Mouse (Mus musculus) kidney, embryonic 15.5 days (tissue): ENCODE measurements around the gene Ctdspl2. TPM values are rescaled to one million over a fixed set of nuclear protein-coding genes. Genes with fewer than 3 reads are reported as not detected.
"Not testable (repeated sequence)": the region's sequence is repeated elsewhere in the genome, so short reads cannot be mapped to it uniquely, and the experiment has no call there.

Experiments
- ATAC-seq: fragments of 200-750 bp; cut with Nextera tagmentation; replicated peaks from 2 replicates; pipeline ENCODE4 v1.8.0; 2017; ENCODE audit warnings: moderate TSS enrichment; ENCODE audit not compliant: low FRiP score
- H3K27ac ChIP-seq: fragments of 300-500 bp; sonication (generic); 2 replicates; pipeline ENCODE4 v1.5.1; 2015; ENCODE audit warnings: mild to moderate bottlenecking, inconsistent platforms
- H3K27me3 ChIP-seq: fragments of 300-500 bp; sonication (generic); 2 replicates; pipeline ENCODE4 v1.6.1; 2015; ENCODE audit warnings: inconsistent platforms
- H3K36me3 ChIP-seq: fragments of 300-500 bp; sonication (generic); 2 replicates; pipeline ENCODE4 v1.6.1; 2015; ENCODE audit warnings: inconsistent platforms
- H3K4me1 ChIP-seq: fragments of 300-500 bp; sonication (generic); 2 replicates; pipeline ENCODE4 v1.6.1; 2015; ENCODE audit warnings: inconsistent platforms
- H3K4me2 ChIP-seq: fragments of 300-500 bp; sonication (generic); 2 replicates; pipeline ENCODE4 v1.6.1; 2015; ENCODE audit warnings: moderate library complexity, mild to moderate bottlenecking, inconsistent platforms
- H3K4me3 ChIP-seq: fragments of 300-500 bp; sonication (generic); replicated peaks from 2 replicates; pipeline ENCODE4 v1.5.1; 2015; ENCODE audit warnings: mild to moderate bottlenecking, inconsistent platforms
- H3K9ac ChIP-seq: fragments of 300-500 bp; sonication (generic); 2 replicates; pipeline ENCODE4 v1.6.1; 2015; ENCODE audit warnings: mild to moderate bottlenecking, inconsistent platforms
- H3K9me3 ChIP-seq: fragments of 300-500 bp; sonication (generic); replicated peaks from 2 replicates; pipeline ENCODE4 v1.6.1; 2016; ENCODE audit warnings: inconsistent platforms
- WGBS: fragments of 180-500 bp; shearing (Covaris S2); methylation state at CpG from one replicate; pipeline ENCODE4 v1.1.7; 2015; ENCODE audit warnings: mixed read lengths; 5-methylcytosine and 5-hydroxymethylcytosine counted together
- polyA plus RNA-seq: library from polyadenylated mRNA; unstranded; fragments of >200 nt; fragmentation: Nextera tagmentation; extraction: Ambion mirVana; gene quantifications from 2 replicates; pipeline ENCODE4 v1.2.1, GENCODE M21; 2015

Gene Ctdspl2
- polyA plus RNA-seq, 1 experiment from 2014 or later: 54.0 TPM

GRCm38 (mm10) chr2:122018705-122019104 lies 62.9 kb downstream of the Ctdspl2 start:
- no peaks in the 10 kb centered on the region for H3K9me3 ChIP-seq
- H3K4me2 ChIP-seq: no peak overlapping the region
- peaks cover 16% of the 10 kb centered on the region for H3K36me3 ChIP-seq
- no peak overlapping the region for H3K9ac ChIP-seq
- no peak overlapping the region for H3K4me3 ChIP-seq
- no peaks in the 10 kb centered on the region for H3K4me1 ChIP-seq
- 53% methylated on average over 1 of the region's 1 CpGs for WGBS
- no peak for ATAC-seq
- H3K27ac ChIP-seq: no peak overlapping the region
- H3K27me3 ChIP-seq: no peaks in the 10 kb centered on the region

- H3K4me1 ChIP-seq: 0 out of 2 replicates have a peak, but pooled peaks cover 2% of the 10 kb centered on the region
- H3K4me3 ChIP-seq: no peak overlapping the region
- ATAC-seq: no peak
- H3K4me2 ChIP-seq: no peak overlapping the region
- H3K27me3 ChIP-seq: no peaks in the 10 kb centered on the region
- no peaks in the 10 kb centered on the region for H3K9me3 ChIP-seq
- H3K27ac ChIP-seq: no peak overlapping the region
- 81% methylated on average over 2 of the region's 2 CpGs for WGBS
- no peak overlapping the region for H3K9ac ChIP-seq
- H3K36me3 ChIP-seq: no peaks in the 10 kb centered on the region
Observed at GRCm38 (mm10) chr2:122022284-122022683, 66.5 kb downstream of the Ctdspl2 start.

GRCm38 (mm10) chr2:122027091-122027490 lies 71.3 kb downstream of the Ctdspl2 start:
- not testable (repeated sequence) for ATAC-seq, H3K4me3 ChIP-seq, H3K9ac ChIP-seq, H3K9me3 ChIP-seq, H3K27ac ChIP-seq, H3K27me3 ChIP-seq
- Histone ChIP-seq H3K36me3 (peaks cover 11% of the 10 kb centered on the region), H3K4me1 (peaks cover 18% of the 10 kb centered on the region), H3K4me2 (peak overlapping the region; percentile 67)
- 94% methylated on average over 10 of the region's 10 CpGs for WGBS

- Histone ChIP-seq H3K9ac (peak within 1 kb of the TSS; percentile 92), H3K4me2 (peak within 1 kb of the TSS; percentile 67), H3K4me3 (peak within 1 kb of the TSS; percentile 93), H3K4me1 (peaks cover 18% of the 10 kb centered on the region), H3K36me3 (peaks cover 18% of the 10 kb centered on the region), H3K9me3 (no peaks in the 10 kb centered on the region), H3K27me3 (no peaks in the 10 kb centered on the region), H3K27ac (peak within 1 kb of the TSS; percentile 93)
- ATAC-seq: peak; percentile 99
- under 1% methylated on average over 59 of the region's 67 CpGs for WGBS
Observed at GRCm38 (mm10) chr2:122027862-122028755, 72.3 kb downstream of the Ctdspl2 start, which contains the start of gene Eif3j1. TSS of gene Eif3j1 (plus strand) at chr2:122028546.

- no peaks in the 10 kb centered on the region for H3K9me3 ChIP-seq
Observed at GRCm38 (mm10) chr2:122028756-122029700, 73.2 kb downstream of the Ctdspl2 start.

GRCm38 (mm10) chr2:122031970-122032369 lies 76.2 kb downstream of the Ctdspl2 start:
- WGBS: 74% methylated on average over 6 of the region's 6 CpGs
- no peaks in the 10 kb centered on the region for H3K27me3 ChIP-seq
- no peak overlapping the region for H3K4me3 ChIP-seq
- no peak for ATAC-seq
- H3K9ac ChIP-seq: no peak overlapping the region
- H3K4me1 ChIP-seq: peaks cover 18% of the 10 kb centered on the region
- no peaks in the 10 kb centered on the region for H3K9me3 ChIP-seq
- H3K36me3 ChIP-seq: peaks cover 46% of the 10 kb centered on the region
- H3K27ac ChIP-seq: no peak overlapping the region
- no peak overlapping the region for H3K4me2 ChIP-seq

More at GRCm38 (mm10) chr2:122028756-122029700, 73.2 kb downstream of the Ctdspl2 start:
- WGBS: 1% methylated on average over 69 of the region's 71 CpGs
- Histone ChIP-seq H3K27ac (peak overlapping the region; percentile 93), H3K4me1 (peaks cover 18% of the 10 kb centered on the region), H3K4me3 (peak overlapping the region; percentile 93), H3K36me3 (peaks cover 25% of the 10 kb centered on the region), H3K4me2 (peak overlapping the region; percentile 67), H3K27me3 (no peaks in the 10 kb centered on the region), H3K9ac (peak overlapping the region; percentile 92)
- ATAC-seq: peak; percentile 63

GRCm38 (mm10) chr2:122036064-122036463 lies 80.3 kb downstream of the Ctdspl2 start:
- Histone ChIP-seq H3K4me3 (no peak overlapping the region), H3K9ac (no peak overlapping the region)
- no peak for ATAC-seq

GRCm38 (mm10) chr2:122043926-122044325 lies 88.1 kb downstream of the Ctdspl2 start:
- no peak overlapping the region for H3K4me2 ChIP-seq
- H3K27me3 ChIP-seq: no peaks in the 10 kb centered on the region
- H3K9me3 ChIP-seq: no peaks in the 10 kb centered on the region
- ATAC-seq: no peak
- H3K4me1 ChIP-seq: no peaks in the 10 kb centered on the region
- no peak overlapping the region for H3K27ac ChIP-seq
- peaks cover 72% of the 10 kb centered on the region for H3K36me3 ChIP-seq
- H3K9ac ChIP-seq: no peak overlapping the region
- no peak overlapping the region for H3K4me3 ChIP-seq

More at GRCm38 (mm10) chr2:122036064-122036463, 80.3 kb downstream of the Ctdspl2 start:
- H3K27me3 ChIP-seq: no peaks in the 10 kb centered on the region
- no peaks in the 10 kb centered on the region for H3K9me3 ChIP-seq
- WGBS: 92% methylated on average over 3 of the region's 3 CpGs
- no peak overlapping the region for H3K4me2 ChIP-seq
- H3K4me1 ChIP-seq: no peaks in the 10 kb centered on the region
- peaks cover 68% of the 10 kb centered on the region for H3K36me3 ChIP-seq
- no peak overlapping the region for H3K27ac ChIP-seq

- ATAC-seq: no peak
- Histone ChIP-seq H3K36me3 (peaks cover 66% of the 10 kb centered on the region), H3K9me3 (no peaks in the 10 kb centered on the region)
Observed at GRCm38 (mm10) chr2:122059365-122060115, 103.7 kb downstream of the Ctdspl2 start.

More at GRCm38 (mm10) chr2:122059365-122060115, 103.7 kb downstream of the Ctdspl2 start:
- Histone ChIP-seq H3K4me2 (no peak overlapping the region), H3K27me3 (no peaks in the 10 kb centered on the region), H3K4me3 (no peak overlapping the region), H3K9ac (no peak overlapping the region), H3K4me1 (no peaks in the 10 kb centered on the region), H3K27ac (no peak overlapping the region)
- WGBS: 92% methylated on average over 11 of the region's 11 CpGs
